Mouse (Mus musculus) heart, embryonic 16.5 days (tissue): ENCODE data around the gene Hist2h2ab. TPM values are rescaled to one million over a fixed set of nuclear protein-coding genes. Genes with fewer than 3 reads are reported as not detected.
"Not testable (repeated sequence)": the region's sequence is repeated elsewhere in the genome, so short reads cannot be mapped to it uniquely, and the experiment has no call there.

ENCODE experiments used
- ATAC-seq: fragments of 200-750 bp; cut with Nextera tagmentation; replicated peaks from 2 replicates; pipeline ENCODE4 v1.8.0; 2017; ENCODE audit warnings: moderate number of reproducible peaks; ENCODE audit not compliant: insufficient read depth, low FRiP score; ENCODE audit errors: extremely low read depth
- H3K27ac ChIP-seq: fragments of 300-500 bp; sonication (generic); 2 replicates; pipeline ENCODE4 v1.5.1; 2014; ENCODE audit warnings: mild to moderate bottlenecking, low read length, control low read depth, moderate library complexity
- H3K27me3 ChIP-seq: fragments of 300-500 bp; sonication (generic); 2 replicates; pipeline ENCODE4 v1.6.1; 2014; ENCODE audit warnings: low read length, mixed read lengths; ENCODE audit not compliant: control insufficient read depth, insufficient read depth
- H3K36me3 ChIP-seq: fragments of 300-500 bp; sonication (generic); 2 replicates; pipeline ENCODE4 v1.6.1; 2014; ENCODE audit not compliant: control insufficient read depth, insufficient read depth
- H3K4me1 ChIP-seq: fragments of 300-500 bp; sonication (generic); 2 replicates; pipeline ENCODE4 v1.6.1; 2014; ENCODE audit warnings: low read length, mixed read lengths; ENCODE audit not compliant: control insufficient read depth, insufficient read depth
- H3K4me2 ChIP-seq: fragments of 300-500 bp; sonication (generic); 2 replicates; pipeline ENCODE4 v1.6.1; 2014; ENCODE audit warnings: low read depth, mild to moderate bottlenecking, control low read depth, low read length
- H3K4me3 ChIP-seq: fragments of 300-500 bp; sonication (generic); 2 replicates; pipeline ENCODE4 v1.5.1; 2014; ENCODE audit warnings: mild to moderate bottlenecking, control low read depth, low read length
- H3K9ac ChIP-seq: fragments of 300-500 bp; sonication (generic); 2 replicates; pipeline ENCODE4 v1.6.1; 2014; ENCODE audit warnings: low read length, control low read depth
- H3K9me3 ChIP-seq: fragments of 300-500 bp; sonication (generic); replicated peaks from 2 replicates; pipeline ENCODE4 v1.6.1; 2016; ENCODE audit warnings: low read length; ENCODE audit not compliant: control insufficient read depth
- WGBS: fragments of 180-500 bp; shearing (Covaris S2); extraction: QIAGEN DNeasy Blood & Tissue Kit; methylation state at CpG from one replicate; pipeline ENCODE4 v1.1.7; 2014; 5-methylcytosine and 5-hydroxymethylcytosine counted together
- polyA plus RNA-seq: library from polyadenylated mRNA; unstranded; fragments of >200 nt; fragmentation: Nextera tagmentation; extraction: Ambion mirVana; gene quantifications from 2 replicates; pipeline ENCODE4 v1.2.1, GENCODE M21; 2015

The Hist2h2ab gene
- polyA plus RNA-seq, 1 experiment from 2014 or later: not detected

DNA sequence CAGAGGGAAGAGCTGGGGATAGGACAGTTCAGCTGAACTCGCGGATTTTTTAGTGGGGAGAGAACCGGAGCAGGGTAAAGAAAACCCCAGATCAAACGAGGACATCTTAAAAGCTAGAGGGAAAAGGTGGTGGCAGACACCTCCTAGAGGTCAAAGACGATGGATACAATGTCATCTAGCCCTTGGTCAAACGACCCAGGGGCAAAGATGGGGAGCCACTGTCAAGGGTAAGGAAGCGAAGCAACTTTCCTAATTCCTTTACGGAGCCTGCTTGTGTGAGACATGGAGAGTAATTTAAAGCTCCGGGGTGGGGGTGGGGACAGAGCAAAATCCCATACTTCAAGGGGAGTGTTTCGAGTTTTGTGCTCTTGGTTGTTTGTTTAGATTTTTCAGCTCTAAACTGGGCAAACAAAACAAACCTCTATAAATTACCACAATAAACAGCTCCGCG, 449 bp upstream of the Hist2h2ab start:
- ATAC-seq: no peak
- no peaks in the 10 kb centered on the region for H3K9me3 ChIP-seq
- H3K9ac ChIP-seq: peak overlapping the region; percentile 94
- H3K27ac ChIP-seq: peak overlapping the region; percentile 100
- H3K4me1 ChIP-seq: peaks cover 26% of the 10 kb centered on the region
- H3K27me3 ChIP-seq: no peaks in the 10 kb centered on the region
- peak overlapping the region; percentile 91 for H3K4me2 ChIP-seq
- WGBS: 0% methylated on average over 12 of the region's 12 CpGs
- peak overlapping the region; percentile 77 for H3K4me3 ChIP-seq
- no peaks in the 10 kb centered on the region for H3K36me3 ChIP-seq

DNA sequence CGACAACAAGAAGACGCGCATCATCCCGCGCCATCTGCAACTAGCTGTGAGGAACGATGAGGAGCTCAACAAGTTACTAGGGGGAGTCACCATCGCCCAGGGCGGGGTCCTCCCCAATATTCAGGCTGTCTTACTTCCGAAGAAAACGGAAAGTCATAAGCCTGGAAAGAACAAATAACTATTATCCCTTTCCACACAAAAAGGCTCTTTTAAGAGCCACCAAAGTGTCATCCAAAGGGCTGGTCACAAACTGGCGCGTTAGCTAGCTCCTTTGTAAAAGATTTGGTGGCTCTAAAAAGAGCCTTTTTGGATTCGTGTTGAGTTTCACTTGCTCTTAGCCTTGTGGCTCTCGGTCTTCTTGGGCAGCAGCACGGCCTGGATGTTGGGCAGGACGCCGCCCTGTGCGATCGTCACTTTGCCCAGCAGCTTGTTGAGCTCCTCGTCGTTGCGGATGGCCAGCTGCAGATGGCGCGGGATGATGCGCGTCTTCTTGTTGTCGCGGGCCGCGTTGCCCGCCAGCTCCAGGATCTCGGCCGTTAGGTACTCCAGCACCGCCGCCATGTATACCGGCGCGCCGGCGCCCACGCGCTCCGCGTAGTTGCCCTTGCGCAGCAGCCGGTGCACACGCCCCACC, 583 bp downstream of the Hist2h2ab start:
- Histone ChIP-seq H3K4me1 (peaks cover 28% of the 10 kb centered on the region), H3K27ac (peak overlapping the region; percentile 100), H3K9ac (peak overlapping the region; percentile 94), H3K4me3 (peak overlapping the region; percentile 77), H3K4me2 (peak overlapping the region; percentile 91)
- H3K9me3 ChIP-seq, H3K27me3 ChIP-seq, ATAC-seq, H3K36me3 ChIP-seq: not testable (repeated sequence)
- WGBS: under 1% methylated on average over 24 of the region's 47 CpGs

DNA sequence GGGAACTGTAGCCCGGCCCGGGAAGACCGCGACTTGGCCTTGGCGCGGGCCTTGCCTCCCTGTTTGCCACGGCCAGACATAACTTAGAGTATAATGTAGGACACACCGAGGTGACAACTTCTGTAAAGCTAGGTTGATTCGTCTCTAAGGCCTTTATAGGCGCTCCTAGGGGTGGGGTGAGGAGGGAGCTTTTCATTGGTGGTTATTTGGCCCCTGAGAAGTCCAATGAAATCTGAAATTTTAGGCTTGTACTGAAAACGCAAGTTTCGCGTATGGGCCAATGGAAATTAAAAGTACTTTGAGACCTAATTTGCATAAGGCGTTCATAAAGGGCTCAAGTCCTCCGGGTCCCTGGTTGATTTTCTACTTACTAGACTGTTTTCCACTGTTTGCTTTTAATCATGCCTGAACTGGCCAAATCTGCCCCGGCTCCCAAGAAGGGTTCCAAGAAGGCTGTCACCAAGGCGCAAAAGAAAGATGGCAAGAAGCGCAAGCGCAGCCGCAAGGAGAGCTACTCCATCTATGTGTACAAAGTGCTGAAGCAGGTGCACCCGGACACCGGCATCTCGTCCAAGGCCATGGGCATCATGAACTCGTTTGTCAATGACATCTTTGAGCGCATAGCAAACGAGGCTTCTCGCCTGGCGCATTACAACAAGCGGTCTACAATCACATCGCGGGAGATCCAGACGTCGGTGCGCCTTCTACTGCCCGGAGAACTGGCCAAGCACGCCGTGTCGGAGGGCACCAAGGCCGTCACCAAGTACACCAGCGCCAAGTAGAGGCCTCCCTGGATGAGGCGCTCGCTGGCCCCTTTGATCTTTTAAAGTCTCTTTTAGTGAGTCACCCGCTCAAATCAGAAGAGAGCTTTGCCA, 1.3 kb downstream of the Hist2h2ab start, which contains the start of the genes Hist2h2ac and Hist2h2be:
TSS of gene Hist2h2ac (minus strand) at position 116 of the 875 bp plus-strand sequence.
TSS of gene Hist2h2be (plus strand) at position 355 of the 875 bp plus-strand sequence.
- H3K9me3 ChIP-seq: no peaks in the 10 kb centered on the region
- peak within 1 kb of the TSS; percentile 94 for H3K9ac ChIP-seq
- peak within 1 kb of the TSS; percentile 77 for H3K4me3 ChIP-seq
- H3K4me1 ChIP-seq: peaks cover 28% of the 10 kb centered on the region
- peak within 1 kb of the TSS; percentile 100 for H3K27ac ChIP-seq
- no peaks in the 10 kb centered on the region for H3K27me3 ChIP-seq
- H3K4me2 ChIP-seq: peak within 1 kb of the TSS; percentile 91
- WGBS: under 1% methylated on average over 43 of the region's 43 CpGs
- no peaks in the 10 kb centered on the region for H3K36me3 ChIP-seq
- peak; percentile 92 for ATAC-seq

DNA sequence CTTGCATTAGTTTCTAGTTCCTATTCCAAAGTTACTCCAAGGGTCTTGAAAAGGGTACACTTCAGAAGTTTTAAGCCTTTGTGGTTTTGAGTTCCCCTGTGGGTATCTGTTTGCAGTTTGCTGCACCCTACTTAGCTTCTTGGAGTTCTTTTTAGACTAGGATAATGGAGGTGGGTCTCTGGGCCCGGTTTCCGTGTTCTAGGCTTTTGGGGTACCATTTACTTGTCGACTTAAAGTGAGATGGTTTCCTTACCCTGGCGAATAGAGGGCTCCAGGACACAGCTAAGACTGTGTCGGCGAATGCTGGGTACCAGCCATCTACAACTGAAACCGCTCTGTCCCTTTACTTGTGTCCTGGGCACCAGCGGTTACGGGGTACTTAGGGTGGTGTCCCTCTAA, 2.0 kb downstream of the Hist2h2ab start:
- Histone ChIP-seq H3K9me3 (no peaks in the 10 kb centered on the region), H3K4me2 (peak overlapping the region; percentile 91), H3K27ac (peak overlapping the region; percentile 100), H3K27me3 (no peaks in the 10 kb centered on the region), H3K9ac (peak overlapping the region; percentile 81), H3K4me1 (peaks cover 28% of the 10 kb centered on the region), H3K36me3 (no peaks in the 10 kb centered on the region), H3K4me3 (peak overlapping the region; percentile 77)
- ATAC-seq: no peak
- 25% methylated on average over 9 of the region's 9 CpGs for WGBS

DNA sequence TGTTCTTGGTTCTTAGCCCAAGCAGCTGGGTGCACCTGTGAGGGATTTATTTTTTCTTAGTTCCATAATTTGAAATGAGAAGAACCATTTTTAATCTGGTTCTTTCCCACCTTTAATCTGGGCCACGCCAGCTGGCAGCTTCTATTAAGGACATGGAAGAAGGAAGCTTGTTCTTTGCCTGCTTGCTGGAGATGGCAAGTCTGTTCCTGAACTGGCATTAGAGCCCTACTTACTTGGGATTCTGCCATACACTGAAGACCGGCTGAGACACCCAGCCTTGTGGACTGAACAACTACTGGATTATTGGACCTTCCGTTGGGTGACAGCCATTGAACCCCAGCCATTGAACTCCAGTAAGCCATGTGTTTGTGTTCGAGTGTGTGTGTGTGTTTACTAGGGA, 3.1 kb downstream of the Hist2h2ab start:
- peak overlapping the region; percentile 91 for H3K4me2 ChIP-seq
- no peak overlapping the region for H3K4me3 ChIP-seq
- no peaks in the 10 kb centered on the region for H3K27me3 ChIP-seq
- no peaks in the 10 kb centered on the region for H3K9me3 ChIP-seq
- ATAC-seq: no peak
- H3K36me3 ChIP-seq: no peaks in the 10 kb centered on the region
- no peak overlapping the region for H3K9ac ChIP-seq
- H3K4me1 ChIP-seq: peaks cover 28% of the 10 kb centered on the region
- WGBS: 89% methylated on average over 4 of the region's 4 CpGs
- H3K27ac ChIP-seq: no peak overlapping the region

DNA sequence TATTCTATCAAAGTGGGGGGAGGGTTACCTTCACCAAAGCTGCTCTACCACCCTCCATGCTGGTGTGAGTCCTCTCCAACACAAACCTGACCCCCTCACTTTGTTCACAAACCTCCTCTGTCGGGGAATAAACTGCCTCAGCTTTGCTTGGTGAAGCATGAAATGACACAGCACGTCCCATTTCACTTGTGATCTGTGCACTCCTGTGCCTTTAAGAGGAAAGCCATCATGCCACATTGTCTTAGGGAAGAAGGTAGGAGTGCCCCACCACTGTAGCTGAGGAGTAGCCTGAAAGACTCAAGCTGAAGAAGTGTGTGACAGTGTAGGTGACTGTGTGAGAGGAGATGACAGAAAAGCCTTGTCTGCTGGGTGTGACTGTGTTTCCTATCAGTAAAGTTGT, 5.8 kb downstream of the Hist2h2ab start:
- ATAC-seq: no peak
- no peak overlapping the region for H3K4me3 ChIP-seq
- H3K4me1 ChIP-seq: peaks cover 22% of the 10 kb centered on the region
- no peaks in the 10 kb centered on the region for H3K27me3 ChIP-seq
- H3K9ac ChIP-seq: peak overlapping the region; percentile 21; the same call in 1 of the 2 replicates
- no peak overlapping the region for H3K27ac ChIP-seq
- WGBS: 29% methylated on average over 2 of the region's 2 CpGs
- no peak overlapping the region for H3K4me2 ChIP-seq
- no peaks in the 10 kb centered on the region for H3K36me3 ChIP-seq
- H3K9me3 ChIP-seq: no peaks in the 10 kb centered on the region

DNA sequence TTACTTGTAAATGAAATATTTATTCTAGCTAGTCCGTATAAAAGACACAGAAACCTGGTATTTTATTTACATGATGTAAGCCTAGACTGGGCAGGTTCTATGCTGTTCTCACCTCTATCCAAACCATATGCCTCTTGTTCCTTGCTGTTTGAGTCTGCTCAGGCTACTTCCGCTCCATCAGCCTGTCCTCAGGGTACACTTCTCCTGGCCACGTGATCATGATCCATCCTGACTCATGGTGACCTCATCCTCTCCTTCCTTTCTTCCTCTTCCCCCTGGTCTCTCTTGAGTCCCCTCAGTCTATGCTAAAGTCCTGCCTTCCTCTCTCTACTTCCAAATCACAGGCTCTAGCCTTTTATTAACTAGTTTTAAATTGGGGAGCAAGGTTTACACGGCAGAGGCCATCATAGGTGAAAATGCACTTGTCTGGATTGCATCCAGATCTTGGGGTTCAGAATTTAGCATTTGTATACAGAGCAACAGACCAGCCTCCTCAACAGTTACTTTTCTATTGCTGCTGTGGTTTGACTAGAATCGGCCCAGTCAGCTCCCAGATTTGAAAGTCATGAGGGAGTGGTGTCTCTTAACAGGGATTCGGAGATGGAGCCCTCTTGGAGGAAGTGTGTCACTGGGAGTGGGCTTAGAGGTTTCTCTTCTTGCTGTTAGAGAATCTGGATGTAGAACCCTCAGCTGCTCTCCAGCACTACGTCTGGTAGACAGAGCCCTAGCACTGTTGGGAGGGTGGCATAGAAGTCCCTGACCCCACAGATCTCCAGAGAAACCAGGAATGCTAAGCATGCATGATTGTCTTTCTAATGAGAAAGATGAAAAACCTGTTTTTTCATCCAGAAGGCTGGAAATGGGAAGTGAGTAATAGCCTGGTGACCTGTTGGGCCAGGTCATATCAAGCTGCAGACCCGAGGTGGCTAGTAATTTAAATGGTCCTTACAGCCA, 7.3 kb downstream of the Hist2h2ab start:
- no peaks in the 10 kb centered on the region for H3K36me3 ChIP-seq
- H3K9ac ChIP-seq: no peak overlapping the region
- 60% methylated on average over 8 of the region's 8 CpGs for WGBS
- no peak overlapping the region for H3K27ac ChIP-seq
- H3K4me2 ChIP-seq: no peak overlapping the region
- H3K27me3 ChIP-seq: no peaks in the 10 kb centered on the region
- H3K9me3 ChIP-seq: no peaks in the 10 kb centered on the region
- no peak overlapping the region for H3K4me3 ChIP-seq
- ATAC-seq: no peak
- H3K4me1 ChIP-seq: peaks cover 17% of the 10 kb centered on the region

DNA sequence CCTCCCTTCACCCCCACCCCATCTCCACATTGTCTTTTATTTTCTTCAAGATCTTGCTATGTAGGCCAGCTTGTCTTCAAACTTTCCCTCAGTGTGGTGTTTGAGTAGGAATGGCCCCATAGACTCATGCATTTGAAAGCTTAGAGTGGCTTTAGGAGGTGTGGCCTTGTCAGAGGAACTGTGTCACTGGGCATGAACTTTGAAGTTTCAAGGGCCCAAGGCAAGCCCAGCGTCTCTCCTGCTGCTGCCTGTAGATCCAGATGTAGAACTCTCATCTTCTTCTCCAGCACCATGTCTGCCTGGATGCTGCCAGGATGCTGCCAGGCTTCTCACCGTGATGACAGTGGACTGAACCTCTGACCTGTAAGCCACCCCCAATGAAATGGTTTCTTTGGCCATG, 9.2 kb downstream of the Hist2h2ab start:
- Histone ChIP-seq H3K4me3 (no peak overlapping the region), H3K9ac (no peak overlapping the region), H3K9me3 (no peaks in the 10 kb centered on the region), H3K36me3 (no peaks in the 10 kb centered on the region), H3K4me2 (no peak overlapping the region), H3K4me1 (peaks cover 2% of the 10 kb centered on the region; the same call in 1 of the 2 replicates), H3K27me3 (no peaks in the 10 kb centered on the region), H3K27ac (no peak overlapping the region)
- 53% methylated on average over 2 of the region's 2 CpGs for WGBS
- no peak for ATAC-seq
